Mouse (Mus musculus) forebrain, embryonic 16.5 days (tissue): ENCODE measurements around the gene Actg2. TPM values are rescaled to one million over a fixed set of nuclear protein-coding genes. Genes with fewer than 3 reads are reported as not detected.
"Not testable (repeated sequence)": the region's sequence is repeated elsewhere in the genome, so short reads cannot be mapped to it uniquely, and the experiment has no call there.

Source experiments
- ATAC-seq: fragments of 200-750 bp; cut with Nextera tagmentation; 2 replicates; pipeline ENCODE4 v1.8.0; 2017; ENCODE audit warnings: mild to moderate bottlenecking, moderate library complexity
- H3K27ac ChIP-seq: fragments of 300-500 bp; sonication (generic); 2 replicates; pipeline ENCODE4 v1.5.1; 2014; ENCODE audit warnings: low read length, control low read depth
- H3K27me3 ChIP-seq: fragments of 300-500 bp; sonication (generic); replicated peaks from 2 replicates; pipeline ENCODE4 v1.6.1; 2014; ENCODE audit warnings: low read length; ENCODE audit not compliant: control insufficient read depth, insufficient read depth
- H3K36me3 ChIP-seq: fragments of 300-500 bp; sonication (generic); 2 replicates; pipeline ENCODE4 v1.6.1; 2014; ENCODE audit not compliant: control insufficient read depth, insufficient read depth
- H3K4me1 ChIP-seq: fragments of 300-500 bp; sonication (generic); replicated peaks from 2 replicates; pipeline ENCODE4 v1.6.1; 2014; ENCODE audit warnings: low read length; ENCODE audit not compliant: control insufficient read depth, insufficient read depth
- H3K4me2 ChIP-seq: fragments of 300-500 bp; sonication (generic); 2 replicates; pipeline ENCODE4 v1.6.1; 2014; ENCODE audit warnings: mild to moderate bottlenecking, low read length, control low read depth
- H3K4me3 ChIP-seq: fragments of 300-500 bp; sonication (generic); replicated peaks from 2 replicates; pipeline ENCODE4 v1.5.1; 2014; ENCODE audit warnings: mild to moderate bottlenecking, low read length, control low read depth
- H3K9ac ChIP-seq: fragments of 300-500 bp; sonication (generic); replicated peaks from 2 replicates; pipeline ENCODE4 v1.6.1; 2014; ENCODE audit warnings: low read depth, low read length, control low read depth
- H3K9me3 ChIP-seq: fragments of 300-500 bp; sonication (generic); 2 replicates; pipeline ENCODE4 v1.6.1; 2016; ENCODE audit warnings: low read length; ENCODE audit not compliant: control insufficient read depth
- WGBS: fragments of 180-500 bp; shearing (Covaris S2); extraction: QIAGEN DNeasy Blood & Tissue Kit; methylation state at CpG from one replicate; pipeline ENCODE4 v1.1.7; 2014; 5-methylcytosine and 5-hydroxymethylcytosine counted together
- polyA plus RNA-seq: library from polyadenylated mRNA; unstranded; fragments of >200 nt; fragmentation: Nextera tagmentation; extraction: Ambion mirVana; gene quantifications from 2 replicates; pipeline ENCODE4 v1.2.1, GENCODE M21; 2015

Actg2 gene
- 1.9 and 2.3 TPM in 2 replicates for polyA plus RNA-seq

- H3K36me3 ChIP-seq, result no peaks in the 10 kb centered on the region
- no peaks in the 10 kb centered on the region for H3K27me3 ChIP-seq
- no peak within 1 kb of the TSS for H3K27ac ChIP-seq
- ATAC-seq, result no peak
- H3K4me3 ChIP-seq, result no peak within 1 kb of the TSS
- WGBS, result 64% methylated on average over 12 of the region's 12 CpGs
- 0 out of 2 replicates have a peak, but pooled peaks cover 4% of the 10 kb centered on the region for H3K4me1 ChIP-seq
- H3K9me3 ChIP-seq, result no peaks in the 10 kb centered on the region
- no peak within 1 kb of the TSS for H3K9ac ChIP-seq
- H3K4me2 ChIP-seq, result no peak within 1 kb of the TSS
Observed at GRCm38 (mm10) chr6:83536028-83536794, at the start of gene Actg2. TSS of gene Actg2 (minus strand) at chr6:83536265.

GRCm38 (mm10) chr6:83585328-83585727 is 49.3 kb upstream of the Actg2 start:
- H3K27ac ChIP-seq, H3K27me3 ChIP-seq, H3K4me3 ChIP-seq, ATAC-seq, H3K9ac ChIP-seq, H3K36me3 ChIP-seq, H3K4me2 ChIP-seq, H3K4me1 ChIP-seq, H3K9me3 ChIP-seq: not testable (repeated sequence)
- 89% methylated on average over 9 of the region's 9 CpGs for WGBS

GRCm38 (mm10) chr6:83583591-83583990 is 47.5 kb upstream of the Actg2 start:
- no peak overlapping the region for H3K4me2 ChIP-seq
- H3K9ac ChIP-seq, result no peak overlapping the region
- no peaks in the 10 kb centered on the region; the same call in 1 of the 2 replicates for H3K27me3 ChIP-seq
- no peak overlapping the region for H3K27ac ChIP-seq
- no peak for ATAC-seq
- no peaks in the 10 kb centered on the region for H3K36me3 ChIP-seq
- H3K4me1 ChIP-seq, result no peaks in the 10 kb centered on the region
- H3K4me3 ChIP-seq, result no peak overlapping the region
- WGBS, result 70% methylated on average over 2 of the region's 2 CpGs
- H3K9me3 ChIP-seq, result no peaks in the 10 kb centered on the region

- peak; percentile 73 for ATAC-seq
- H3K9ac ChIP-seq, result no peak overlapping the region
Observed at GRCm38 (mm10) chr6:83582938-83583270, 46.8 kb upstream of the Actg2 start.

GRCm38 (mm10) chr6:83582135-83582937 is 46.3 kb upstream of the Actg2 start:
- Histone ChIP-seq H3K36me3 (no peaks in the 10 kb centered on the region), H3K27ac (no peak overlapping the region), H3K4me2 (no peak overlapping the region; the same call in 1 of the 2 replicates), H3K4me3 (no peak overlapping the region), H3K27me3 (peaks cover 2% of the 10 kb centered on the region; the same call in 1 of the 2 replicates), H3K9ac (no peak overlapping the region), H3K4me1 (no peaks in the 10 kb centered on the region), H3K9me3 (no peaks in the 10 kb centered on the region)
- ATAC-seq, result 0 out of 2 replicates have a peak, but pooled peaks have one; percentile 20
- WGBS, result 40% methylated on average over 20 of the region's 20 CpGs

More at GRCm38 (mm10) chr6:83582938-83583270, 46.8 kb upstream of the Actg2 start:
- H3K4me1 ChIP-seq, result no peaks in the 10 kb centered on the region
- H3K4me2 ChIP-seq, result no peak overlapping the region; the same call in 1 of the 2 replicates
- no peaks in the 10 kb centered on the region; the same call in 1 of the 2 replicates for H3K27me3 ChIP-seq
- no peak overlapping the region for H3K4me3 ChIP-seq
- no peaks in the 10 kb centered on the region for H3K9me3 ChIP-seq
- 1% methylated on average over 6 of the region's 6 CpGs for WGBS
- H3K36me3 ChIP-seq, result no peaks in the 10 kb centered on the region
- no peak overlapping the region for H3K27ac ChIP-seq

- no peak for ATAC-seq
- Histone ChIP-seq H3K27ac (no peak overlapping the region), H3K9me3 (no peaks in the 10 kb centered on the region), H3K27me3 (peaks cover 7% of the 10 kb centered on the region), H3K4me3 (no peak overlapping the region), H3K9ac (no peak overlapping the region), H3K36me3 (no peaks in the 10 kb centered on the region), H3K4me2 (no peak overlapping the region), H3K4me1 (peaks cover 4% of the 10 kb centered on the region; the same call in 1 of the 2 replicates)
Observed at GRCm38 (mm10) chr6:83577534-83577933, 41.5 kb upstream of the Actg2 start.

- ATAC-seq, result no peak
- Histone ChIP-seq H3K4me3 (no peak overlapping the region), H3K27ac (no peak overlapping the region), H3K9ac (no peak overlapping the region), H3K27me3 (peaks cover 7% of the 10 kb centered on the region), H3K4me1 (peaks cover 15% of the 10 kb centered on the region), H3K36me3 (no peaks in the 10 kb centered on the region), H3K9me3 (no peaks in the 10 kb centered on the region), H3K4me2 (no peak overlapping the region)
- 80% methylated on average over 4 of the region's 4 CpGs for WGBS
Observed at GRCm38 (mm10) chr6:83575609-83576008, 39.5 kb upstream of the Actg2 start.

- WGBS, result 0% methylated on average over 8 of the region's 11 CpGs
- H3K4me3 ChIP-seq, result peak within 1 kb of the TSS; percentile 82
- H3K9me3 ChIP-seq, result no peaks in the 10 kb centered on the region
- peak within 1 kb of the TSS; percentile 85 for H3K9ac ChIP-seq
- H3K36me3 ChIP-seq, result no peaks in the 10 kb centered on the region
- peak within 1 kb of the TSS; percentile 89 for H3K27ac ChIP-seq
- peak within 1 kb of the TSS; percentile 94 for H3K4me2 ChIP-seq
- ATAC-seq, result peak; percentile 82
- peaks cover 15% of the 10 kb centered on the region for H3K4me1 ChIP-seq
- H3K27me3 ChIP-seq, result peaks cover 6% of the 10 kb centered on the region
Observed at GRCm38 (mm10) chr6:83572671-83573070, 36.6 kb upstream of the Actg2 start, which contains the start of gene Stambp. TSS of gene Stambp (minus strand) at chr6:83572729.
